Mouse (Mus musculus) myocyte (in vitro differentiated cells): ENCODE results near the gene Rgs18.

Experiments used
- MYOG ChIP-seq, 3 experiments: IDR thresholded peaks; one replicate each; pipeline ENCODE4 v1.6.1; 2011; ENCODE audit warnings: control low read depth in 2 of 3, low read depth in 2 of 3, mild to moderate bottlenecking in 2 of 3; ENCODE audit not compliant: insufficient read length in 2 of 3, control insufficient read depth in 1 of 3, insufficient read depth in 1 of 3
- POLR2A ChIP-seq: IDR thresholded peaks from one replicate; pipeline ENCODE4 v1.6.1; 2011; ENCODE audit warnings: low read depth, mild to moderate bottlenecking, control low read depth, moderate library complexity; ENCODE audit not compliant: insufficient read length
- REST ChIP-seq: IDR thresholded peaks from one replicate; pipeline ENCODE4 v1.6.1; 2011; ENCODE audit warnings: mild to moderate bottlenecking, control low read depth, moderate library complexity; ENCODE audit not compliant: insufficient read depth, insufficient read length
- USF1 ChIP-seq: IDR thresholded peaks from one replicate; pipeline ENCODE4 v1.6.1; 2011; ENCODE audit warnings: low read depth, mild to moderate bottlenecking, control low read depth, moderate library complexity

- TF ChIP-seq MYOG (IDR thresholded peaks at IDR 0.05; ENCODE audit: control insufficient read depth in 1 of 3, insufficient read depth in 1 of 3, insufficient read length in 2 of 3, low read depth in 2 of 3) (no peak), REST (no peak), USF1 (no peak), POLR2A (no peak)
Measured at GRCm38 (mm10) chr1:144760792-144761191, 14.4 kb downstream of the Rgs18 start.
